Mouse (Mus musculus) spleen, postnatal 14 days (tissue): ENCODE data around the gene Foxk1.

Experiments used
- DNase-seq, 2 experiments: peaks; one replicate each; pipeline ENCODE4 v3.0.0; 2021 to 2022; ENCODE audit warnings: low spot score in 2 of 2

The Foxk1 gene

DNA sequence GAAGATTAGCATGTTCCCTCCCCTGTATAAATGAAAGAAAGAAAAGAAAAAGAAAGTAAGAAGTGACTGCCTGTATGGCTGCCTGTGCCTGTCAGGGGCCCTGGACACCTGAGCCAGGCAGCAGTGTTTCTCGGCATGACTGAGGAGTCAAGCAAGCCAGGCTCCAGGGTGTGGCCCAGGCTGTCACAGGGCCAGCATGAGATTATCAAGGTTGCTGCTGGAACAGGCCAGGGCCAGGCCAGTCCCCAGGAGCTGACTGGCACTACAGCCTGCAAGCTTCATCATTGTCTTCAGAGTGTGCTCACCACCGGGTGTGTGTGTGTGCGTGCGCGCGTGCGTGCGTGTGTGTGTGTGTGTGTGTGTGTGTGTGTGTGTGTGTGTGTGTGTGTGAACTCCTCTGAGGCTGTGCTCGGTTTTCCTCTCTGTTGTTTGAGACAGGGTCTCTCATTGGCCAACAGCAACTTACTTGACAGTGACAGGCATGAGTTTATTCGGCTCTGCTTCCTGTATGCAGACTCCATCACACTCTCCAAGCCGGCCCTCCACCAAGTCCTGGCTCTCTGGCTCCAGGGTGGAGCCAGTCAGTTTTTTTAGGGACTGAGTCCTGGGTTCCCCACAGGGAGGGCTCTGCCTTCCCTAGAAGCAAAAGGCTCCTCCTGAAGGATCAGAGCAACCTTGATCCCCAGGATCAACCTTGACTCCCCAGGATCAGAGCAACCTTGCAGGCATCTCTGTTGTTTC is 43.7 kb downstream of the Foxk1 start:
- no peak for DNase-seq

GRCm38 (mm10) chr5:142445709-142446108 is 44.4 kb downstream of the Foxk1 start:
- DNase-seq = no peak

DNA sequence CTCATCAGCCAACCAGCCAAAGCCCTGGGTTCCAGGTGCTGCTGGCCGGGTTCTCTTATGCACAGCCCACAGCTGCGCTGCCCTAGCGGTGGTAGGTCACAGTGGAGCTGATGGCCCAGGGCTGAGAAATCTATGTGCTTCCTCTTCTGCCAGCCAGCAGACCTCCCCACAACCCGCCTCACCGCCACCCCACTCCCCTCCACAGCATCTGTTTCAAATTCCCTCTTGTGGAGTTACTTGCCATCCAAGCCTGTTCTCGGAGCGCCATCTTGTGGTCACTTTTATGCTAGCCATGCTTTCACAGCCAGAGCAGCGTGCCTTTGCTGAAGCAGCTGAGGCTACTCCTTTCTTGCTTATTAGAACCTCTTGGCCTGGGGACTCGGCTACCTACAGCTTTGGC is 46.8 kb downstream of the Foxk1 start:
- peak; percentile 79 to 89 for DNase-seq

DNA sequence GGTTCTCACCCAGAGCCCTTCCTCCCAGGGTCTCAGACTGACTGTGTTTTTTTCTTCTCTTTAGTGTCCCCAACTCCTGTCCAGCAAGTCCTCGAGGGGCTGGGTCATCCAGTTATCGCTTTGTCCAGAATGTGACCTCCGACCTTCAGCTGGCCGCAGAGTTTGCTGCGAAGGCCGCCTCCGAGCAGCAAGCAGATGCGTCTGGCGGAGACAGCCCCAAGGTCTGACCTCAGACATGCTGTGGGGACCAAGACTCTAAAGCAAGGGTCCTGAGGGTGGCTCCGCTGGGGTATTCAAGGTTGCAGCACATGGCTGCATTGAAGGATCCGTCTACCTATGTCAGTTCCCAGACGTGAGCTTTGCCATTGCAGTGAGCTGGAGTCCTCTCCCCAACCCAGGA is 47.3 kb downstream of the Foxk1 start:
- no peak for DNase-seq

DNA sequence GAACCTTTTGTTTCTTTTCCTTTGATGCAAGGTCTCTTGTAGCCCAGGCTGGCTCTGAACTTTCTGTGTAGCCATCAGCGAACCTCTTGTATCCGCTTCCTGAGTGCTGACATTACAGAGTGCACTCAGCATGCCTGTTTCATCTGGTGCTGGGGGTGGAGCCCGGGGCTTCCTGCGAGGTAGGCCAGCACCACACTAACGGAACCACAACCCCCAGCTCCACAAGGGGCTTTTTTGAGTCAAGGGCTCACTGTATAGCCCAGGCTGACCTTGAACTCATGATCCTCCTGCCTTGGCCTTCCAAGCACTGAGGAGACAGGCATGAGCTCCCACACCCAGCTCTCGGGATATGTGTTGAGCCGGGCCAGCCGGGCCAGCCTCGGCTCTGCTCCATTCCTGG is 49.5 kb downstream of the Foxk1 start:
- no peak for DNase-seq

DNA sequence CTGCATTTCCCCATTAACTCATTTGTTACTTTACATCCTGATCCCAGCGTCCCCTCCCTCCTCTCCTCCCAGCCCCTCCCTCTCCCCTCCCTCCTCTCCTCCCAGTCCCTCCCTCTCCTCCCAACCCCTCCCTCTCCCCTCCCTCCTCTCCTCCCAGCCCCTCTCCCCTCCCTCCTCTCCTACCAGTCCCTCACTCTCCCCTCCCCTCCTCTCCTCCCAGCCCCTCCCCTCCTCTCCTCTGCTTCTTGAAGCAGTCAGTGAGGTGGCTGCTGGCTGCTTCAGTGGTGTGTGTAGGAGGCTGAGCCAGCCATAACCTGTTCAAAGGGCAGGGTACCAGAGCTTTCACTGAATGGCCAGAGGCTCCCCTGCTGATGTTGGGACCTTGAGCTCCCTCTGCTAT is 50.5 kb downstream of the Foxk1 start:
- DNase-seq = no peak

DNA sequence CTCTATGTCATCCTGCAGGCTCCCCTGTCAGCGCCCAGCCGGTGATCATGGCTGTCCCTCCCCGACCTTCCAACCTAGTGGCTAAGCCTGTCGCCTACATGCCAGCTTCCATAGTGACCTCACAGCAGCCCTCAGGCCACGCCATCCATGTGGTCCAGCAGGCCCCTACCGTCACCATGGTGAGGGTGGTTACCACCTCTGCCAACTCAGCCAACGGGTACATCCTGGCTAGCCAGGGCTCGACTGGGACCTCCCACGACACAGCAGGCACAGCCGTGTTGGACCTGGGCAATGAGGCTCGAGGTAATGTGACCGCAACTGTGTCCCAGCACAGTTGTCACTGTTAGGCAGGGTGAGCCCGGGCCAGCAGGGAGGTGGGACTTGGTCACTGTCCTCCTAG is 52.4 kb downstream of the Foxk1 start:
- no peak for DNase-seq

- no peak for DNase-seq
Observed at GRCm38 (mm10) chr5:142456318-142456717, 55.0 kb downstream of the Foxk1 start.

DNA sequence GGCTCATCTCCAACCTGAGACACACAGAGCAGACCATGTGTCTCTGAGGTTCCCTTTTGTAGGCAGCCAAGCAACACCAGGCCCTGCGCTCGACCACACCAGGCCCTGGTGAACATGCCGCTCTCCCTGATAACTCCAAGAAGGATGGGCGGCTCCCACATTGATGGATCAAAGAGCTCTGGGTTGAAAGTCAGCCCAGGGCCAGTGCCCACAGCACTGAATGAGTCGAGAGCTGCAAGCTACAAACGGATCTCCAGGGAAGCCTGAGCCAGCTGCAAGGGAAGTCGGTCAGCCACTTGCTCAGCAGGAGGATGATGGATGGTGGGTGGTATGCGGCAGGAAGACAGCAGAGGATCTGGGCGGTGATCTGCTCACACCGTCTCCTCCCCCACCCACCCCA is 56.0 kb downstream of the Foxk1 start:
- DNase-seq = no peak

DNA sequence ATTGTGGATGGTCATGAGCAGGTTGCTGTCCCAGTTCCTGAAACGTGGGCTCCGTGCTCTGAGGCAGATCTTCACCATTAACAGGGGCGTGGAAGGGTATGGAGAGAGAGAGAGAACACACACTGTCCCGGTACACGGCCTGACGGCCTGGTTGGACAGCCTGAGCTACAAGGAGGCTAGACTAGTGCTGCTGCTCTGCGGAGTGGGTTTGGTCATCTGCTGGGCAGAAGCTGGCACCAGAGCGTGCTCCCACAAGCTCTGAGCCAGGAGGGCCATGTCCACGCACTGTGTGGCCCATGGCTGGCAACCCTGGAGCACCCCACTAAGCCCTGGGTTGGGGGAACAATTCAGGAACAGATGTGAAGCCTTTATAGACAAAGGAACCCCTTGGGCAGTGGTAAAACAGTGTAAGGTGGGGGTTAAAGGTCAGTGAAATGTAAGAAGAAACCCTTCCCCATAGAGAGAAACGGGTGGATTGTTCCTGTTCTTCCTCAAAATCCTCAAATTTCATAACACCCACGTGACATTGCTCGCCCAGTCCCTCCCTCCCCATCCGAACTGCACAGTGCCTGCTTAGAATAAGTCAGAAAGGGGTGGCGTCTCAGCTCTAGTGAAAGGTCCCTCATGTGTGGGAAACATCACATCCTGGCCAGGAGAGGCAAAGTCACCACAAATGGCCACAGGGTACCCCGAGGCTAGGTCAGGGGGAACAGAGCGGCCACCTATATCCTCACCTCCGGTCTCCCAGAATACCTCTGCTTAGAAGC is 57.7 kb downstream of the Foxk1 start:
- no peak for DNase-seq

DNA sequence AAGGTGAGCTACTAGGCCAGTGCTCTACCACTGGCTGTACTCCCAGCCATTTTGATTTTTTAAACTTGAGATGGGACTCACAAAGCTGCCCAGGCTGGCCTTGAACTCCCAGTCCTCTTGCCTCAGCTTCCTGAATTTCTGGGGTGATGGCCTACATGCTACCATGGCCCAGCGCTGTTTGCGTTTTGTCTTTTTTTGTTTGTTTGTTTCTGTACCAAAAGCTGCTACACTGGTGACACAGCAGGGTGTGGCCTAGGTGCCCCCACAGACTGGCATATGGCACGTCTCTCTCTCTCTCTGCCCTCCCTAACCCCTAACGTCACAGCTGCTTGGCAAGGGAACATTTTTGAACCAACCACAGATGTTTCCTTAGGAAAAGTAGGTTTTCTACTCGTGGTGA is 58.5 kb downstream of the Foxk1 start:
- no peak for DNase-seq

DNA sequence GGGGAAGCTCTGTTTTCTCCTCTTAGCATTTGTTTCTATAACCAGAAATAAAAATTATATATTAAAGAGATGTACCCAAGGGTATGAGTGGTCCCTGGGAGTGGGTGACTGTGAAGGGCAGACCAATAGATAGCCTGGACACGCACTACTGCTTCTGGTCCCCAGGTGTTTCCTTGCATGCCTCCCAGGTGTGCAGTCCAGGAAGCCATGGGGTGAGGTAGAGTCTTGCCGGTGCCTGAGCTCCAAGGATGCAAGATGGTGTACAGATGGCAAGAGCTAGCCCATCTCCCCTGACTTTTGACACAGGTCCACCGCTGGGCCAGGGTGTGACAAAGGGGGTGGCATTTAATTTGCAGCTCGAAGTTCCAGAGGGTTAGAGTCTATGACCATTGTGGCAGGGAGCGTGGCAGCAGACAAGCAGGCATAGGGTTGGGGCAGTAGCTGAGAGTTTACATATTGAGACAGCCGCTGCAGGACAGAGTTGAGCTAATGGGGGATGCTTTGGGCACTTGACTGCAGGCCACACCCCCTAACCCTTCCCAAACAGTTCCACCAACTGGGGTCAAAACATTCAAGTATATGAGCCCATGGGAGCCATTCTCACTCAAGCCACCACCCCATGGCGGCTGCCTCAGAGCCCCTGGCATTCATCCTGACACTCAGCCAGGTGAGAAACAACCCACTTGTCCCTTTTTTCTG is 60.8 kb downstream of the Foxk1 start:
- no peak for DNase-seq

DNA sequence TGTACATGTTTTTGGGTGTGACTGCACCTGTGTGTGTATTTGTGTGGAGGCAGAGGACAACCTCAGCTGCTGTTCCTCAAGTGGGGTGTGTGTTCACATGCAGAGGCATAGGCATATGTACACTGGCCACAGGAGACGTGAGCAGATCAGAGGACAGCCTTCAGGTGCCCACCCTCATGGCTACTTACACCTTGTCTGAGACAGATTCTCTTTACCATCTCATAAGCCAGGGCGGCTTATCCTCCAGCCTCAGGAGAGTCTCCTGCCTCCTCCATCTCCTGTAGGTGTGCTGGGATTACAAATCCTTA is 61.3 kb downstream of the Foxk1 start:
- DNase-seq = no peak

GRCm38 (mm10) chr5:142463011-142463410 is 61.7 kb downstream of the Foxk1 start:
- DNase-seq = no peak

- peak; percentile 81 to 86 for DNase-seq
Observed at GRCm38 (mm10) chr5:142463461-142464454, 62.5 kb downstream of the Foxk1 start, which contains the start of gene Ap5z1. Gene Ap5z1 (plus strand): TSS chr5:142463944.

GRCm38 (mm10) chr5:142468375-142468774 is 67.1 kb downstream of the Foxk1 start:
- DNase-seq = no peak

GRCm38 (mm10) chr5:142469796-142470195 is 68.5 kb downstream of the Foxk1 start:
- no peak for DNase-seq

DNA sequence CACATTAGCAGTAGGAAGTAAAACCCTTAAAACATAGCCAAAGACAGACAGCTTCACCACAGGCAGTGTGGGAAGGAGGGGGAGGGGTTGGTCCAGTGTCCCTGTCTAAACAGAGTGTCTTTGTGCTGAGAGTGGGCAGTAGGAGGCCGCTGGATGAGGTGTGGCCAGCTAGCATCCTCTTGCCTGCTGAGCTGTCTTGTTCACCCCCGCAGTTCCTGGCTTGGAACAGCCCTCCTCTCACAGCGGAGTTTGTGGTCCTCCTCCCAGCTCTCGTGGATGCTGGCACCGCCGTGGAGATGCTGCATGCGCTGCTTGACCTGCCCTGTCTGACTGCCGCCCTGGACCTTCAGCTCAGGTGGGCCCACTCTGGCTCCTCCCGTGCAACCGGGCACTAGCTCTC is 72.4 kb downstream of the Foxk1 start:
- no peak for DNase-seq

DNA sequence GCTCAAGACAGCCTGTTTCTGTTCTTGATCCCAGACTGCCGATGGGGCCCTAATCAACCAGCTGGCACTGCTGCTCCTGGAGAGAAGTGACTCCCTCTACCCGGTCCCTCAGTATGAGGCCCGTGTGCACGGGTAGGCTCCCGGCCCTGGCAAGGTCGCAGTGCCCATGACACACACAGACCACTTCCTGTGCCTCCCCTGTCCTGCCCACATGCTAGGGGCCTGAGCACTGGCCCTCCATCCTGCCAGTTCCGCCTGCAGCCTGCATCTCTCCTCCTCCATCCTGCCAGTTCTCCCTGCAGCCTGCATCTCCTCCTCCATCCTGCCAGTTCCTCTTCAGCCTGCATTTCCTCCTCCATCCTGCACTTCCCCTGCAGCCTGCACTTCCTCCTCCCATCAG is 74.4 kb downstream of the Foxk1 start:
- DNase-seq = no peak

DNA sequence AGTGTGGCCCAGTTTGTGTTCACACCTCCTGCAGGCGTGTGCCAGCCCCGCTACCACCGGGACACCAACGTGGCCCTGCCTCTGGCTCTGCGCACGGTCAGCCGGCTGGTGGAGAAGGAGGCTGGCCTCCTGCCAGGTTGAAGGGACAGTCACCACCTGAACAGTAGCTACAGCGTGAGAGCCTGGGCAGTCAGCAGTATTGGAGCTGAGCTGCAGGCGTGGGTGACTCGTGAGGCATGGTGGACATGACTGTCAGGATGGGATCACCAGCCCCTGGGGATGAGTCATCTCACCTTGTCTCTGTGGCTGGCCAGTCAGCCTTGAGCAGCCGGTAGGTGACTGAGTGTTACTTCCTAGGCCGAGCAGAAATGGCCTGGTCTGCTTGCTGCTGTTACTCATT is 76.0 kb downstream of the Foxk1 start:
- no peak for DNase-seq

DNA sequence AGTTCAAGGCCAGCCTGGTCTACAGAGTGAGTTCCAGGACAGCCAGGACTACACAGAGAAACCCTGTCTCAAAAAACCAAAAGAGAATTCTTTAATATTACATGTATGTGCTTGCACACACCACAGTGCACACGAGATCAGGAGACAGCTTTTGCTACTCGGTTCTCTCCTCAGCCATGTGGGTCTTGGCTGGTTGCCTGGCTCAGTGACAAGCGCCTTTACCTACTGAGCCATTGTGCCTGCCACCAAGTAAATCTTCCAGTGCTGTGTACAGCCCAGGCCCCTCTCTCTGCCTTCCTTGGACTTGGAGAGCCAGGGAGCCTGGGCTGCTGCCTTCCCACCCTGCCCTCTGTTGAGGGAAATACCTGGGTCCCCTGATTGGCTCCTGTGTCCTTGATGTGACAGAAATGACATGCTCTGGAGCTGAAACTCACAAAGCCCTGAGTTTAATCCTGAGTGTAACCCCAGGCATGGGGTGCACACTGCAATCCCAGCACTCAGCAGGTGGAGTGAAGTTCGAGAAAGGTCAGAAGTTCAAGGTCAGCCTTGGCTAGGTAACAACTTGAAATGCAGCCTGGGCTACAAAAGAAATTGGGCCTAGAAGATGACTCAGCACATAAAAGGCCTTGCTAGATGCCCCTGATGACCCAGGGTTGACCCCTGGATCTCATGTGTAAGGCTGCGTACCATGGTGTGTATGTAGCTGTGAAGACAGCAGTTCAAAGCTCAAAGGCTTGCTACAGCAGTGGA is 76.7 kb downstream of the Foxk1 start:
- DNase-seq = no peak
